Mouse (Mus musculus) lung, postnatal 25 days (tissue): ENCODE measurements around the gene Sh3d19.
A peak's percentile ranks its signal among the peaks of the same experiment; 100 is the strongest.
"Not testable (repeated sequence)": the region's sequence is repeated elsewhere in the genome, so short reads cannot be mapped to it uniquely, and the experiment has no call there.

Source experiments
- DNase-seq: peaks from one replicate; pipeline ENCODE4 v3.0.0; 2022; ENCODE audit warnings: low spot score

The Sh3d19 gene

DNA sequence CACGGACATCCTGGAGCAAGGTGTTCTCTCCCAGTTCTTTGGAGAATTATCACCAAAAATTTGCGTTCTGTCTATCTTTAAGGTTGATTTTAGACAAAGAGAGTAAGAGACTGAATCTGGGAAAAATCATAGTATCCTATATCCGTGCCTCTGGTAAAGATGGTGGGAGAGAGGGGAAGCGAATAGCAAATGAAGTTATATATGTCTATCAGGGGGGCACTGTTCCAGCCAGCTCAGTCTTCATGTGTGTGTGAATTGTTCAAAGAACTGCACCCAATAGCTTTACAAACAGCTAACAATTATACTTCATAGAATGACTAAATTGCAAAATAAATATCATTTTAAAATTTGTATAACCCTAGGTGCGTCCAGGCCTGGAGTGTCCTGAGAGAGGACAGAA is 123.0 kb downstream of the Sh3d19 start:
- no peak for DNase-seq

DNA sequence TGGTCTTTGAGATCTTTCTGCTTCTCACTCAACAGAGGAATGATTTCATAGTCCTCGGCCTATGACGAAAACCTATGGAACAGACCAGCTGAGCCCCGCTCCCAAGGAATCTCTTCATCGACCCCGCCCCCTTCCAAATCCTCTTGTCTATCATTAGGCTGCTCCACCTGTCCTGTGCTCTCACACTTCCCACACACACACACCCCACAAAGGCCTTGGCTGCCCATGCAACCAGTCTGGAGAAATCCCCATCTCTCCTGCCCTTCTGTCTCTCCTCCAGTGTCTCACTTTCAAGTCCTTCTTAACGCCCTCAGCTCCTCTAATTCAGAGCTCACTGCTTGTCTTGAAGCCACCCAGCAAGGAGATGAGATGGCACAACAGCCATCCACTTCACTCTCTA is 131.0 kb downstream of the Sh3d19 start:
- no peak for DNase-seq

DNA sequence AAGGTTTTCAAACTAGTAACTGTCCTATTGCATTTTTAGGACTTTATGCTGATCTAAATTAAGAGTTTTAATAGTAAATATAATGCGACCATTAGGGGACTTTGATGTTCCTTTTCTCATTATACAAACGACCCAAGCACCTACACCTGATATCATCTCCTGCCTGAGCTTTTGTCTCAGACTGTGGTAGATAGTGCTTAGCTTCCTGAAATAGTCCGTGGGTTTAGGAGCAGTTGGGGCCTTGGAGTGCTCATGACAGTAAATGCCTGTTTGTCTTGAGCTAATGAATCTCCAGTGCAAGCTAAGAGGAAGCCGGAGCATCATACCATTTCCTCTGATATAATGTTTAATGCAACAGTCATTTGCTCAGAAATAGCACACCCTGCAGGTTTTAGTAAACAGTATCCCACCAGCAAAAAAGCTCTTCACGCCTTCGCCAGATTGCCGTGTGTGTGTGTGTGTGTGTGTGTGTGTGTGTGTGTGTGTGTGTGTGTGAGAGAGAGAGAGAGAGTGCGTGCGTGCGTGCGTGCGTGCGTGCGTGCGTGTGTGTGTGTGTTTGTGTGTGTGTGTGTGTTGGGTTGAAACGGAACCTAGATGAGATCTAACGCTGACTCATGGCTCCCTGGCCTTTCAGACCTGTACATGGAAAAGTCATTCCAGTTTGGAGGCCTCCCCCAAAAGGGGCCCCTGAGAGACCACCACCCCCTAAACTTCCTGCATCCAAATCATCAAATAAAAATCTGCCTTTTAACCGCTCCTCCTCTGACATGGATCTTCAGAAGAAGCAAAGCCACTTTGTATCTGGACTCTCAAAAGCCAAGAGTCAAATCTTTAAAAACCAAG is 132.8 kb downstream of the Sh3d19 start:
- DNase-seq: no peak

DNA sequence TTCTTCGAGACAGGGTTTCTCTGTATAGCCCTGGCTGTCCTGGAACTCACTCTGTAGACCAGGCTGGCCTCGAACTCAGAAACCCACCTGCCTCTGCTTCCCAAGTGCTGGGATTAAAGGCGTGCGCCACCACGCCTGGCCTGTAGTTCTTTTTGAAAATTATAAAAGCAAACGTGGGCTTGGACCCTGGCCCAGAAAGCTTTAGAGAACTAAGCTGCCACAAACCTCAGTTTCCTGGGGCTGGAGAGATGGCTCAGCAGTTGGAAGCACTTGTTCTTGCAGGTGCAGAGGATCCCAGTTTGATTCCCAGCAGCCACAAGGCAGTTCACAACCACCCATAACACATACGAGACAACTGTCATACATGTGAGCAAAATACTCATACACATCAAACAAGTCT is 133.5 kb downstream of the Sh3d19 start:
- DNase-seq: not testable (repeated sequence)

DNA sequence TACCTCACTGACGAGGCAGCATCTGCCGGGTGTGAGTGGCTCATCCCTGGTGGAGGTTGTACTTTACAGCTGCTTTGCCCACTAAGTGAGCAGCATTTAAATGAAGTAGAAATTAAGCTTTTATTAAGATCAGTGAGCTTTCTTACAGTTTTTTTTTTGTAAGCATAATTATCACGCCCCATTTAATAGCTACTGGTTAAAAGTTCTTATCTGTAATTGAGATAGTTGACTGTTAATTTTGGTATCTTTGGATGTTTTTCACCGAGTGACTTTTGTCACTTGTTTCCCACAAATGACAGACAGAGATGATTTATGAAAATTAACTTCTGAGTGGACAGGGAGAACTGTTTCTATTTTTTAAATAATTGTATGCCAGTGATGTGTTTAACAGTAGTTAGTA is 134.0 kb downstream of the Sh3d19 start:
- DNase-seq: no peak

DNA sequence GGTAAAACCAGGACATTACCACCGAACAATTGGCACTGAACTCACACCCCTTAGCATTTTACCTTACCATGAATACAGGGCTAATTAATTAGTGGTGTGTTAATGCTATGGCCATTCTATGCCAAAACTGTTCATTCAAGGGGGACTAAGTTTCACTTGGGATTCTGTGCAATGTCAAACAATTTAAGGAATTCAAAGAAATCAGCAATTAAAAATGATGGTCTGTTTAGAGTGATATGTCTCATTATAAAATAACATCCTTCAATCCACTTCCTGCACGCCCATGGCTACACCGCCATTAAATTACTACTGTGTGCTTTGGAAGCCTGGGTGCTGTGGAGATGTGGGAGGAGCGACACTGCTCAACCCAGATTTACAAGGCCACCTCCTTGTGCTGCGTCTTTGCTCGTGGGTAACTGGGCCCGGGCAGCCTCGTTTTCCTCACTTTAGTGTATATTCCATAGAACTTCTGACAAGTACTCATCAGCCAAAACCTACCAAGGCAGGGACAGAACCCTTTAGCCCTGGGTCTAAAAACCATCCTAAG is 135.2 kb downstream of the Sh3d19 start:
- no peak for DNase-seq

DNA sequence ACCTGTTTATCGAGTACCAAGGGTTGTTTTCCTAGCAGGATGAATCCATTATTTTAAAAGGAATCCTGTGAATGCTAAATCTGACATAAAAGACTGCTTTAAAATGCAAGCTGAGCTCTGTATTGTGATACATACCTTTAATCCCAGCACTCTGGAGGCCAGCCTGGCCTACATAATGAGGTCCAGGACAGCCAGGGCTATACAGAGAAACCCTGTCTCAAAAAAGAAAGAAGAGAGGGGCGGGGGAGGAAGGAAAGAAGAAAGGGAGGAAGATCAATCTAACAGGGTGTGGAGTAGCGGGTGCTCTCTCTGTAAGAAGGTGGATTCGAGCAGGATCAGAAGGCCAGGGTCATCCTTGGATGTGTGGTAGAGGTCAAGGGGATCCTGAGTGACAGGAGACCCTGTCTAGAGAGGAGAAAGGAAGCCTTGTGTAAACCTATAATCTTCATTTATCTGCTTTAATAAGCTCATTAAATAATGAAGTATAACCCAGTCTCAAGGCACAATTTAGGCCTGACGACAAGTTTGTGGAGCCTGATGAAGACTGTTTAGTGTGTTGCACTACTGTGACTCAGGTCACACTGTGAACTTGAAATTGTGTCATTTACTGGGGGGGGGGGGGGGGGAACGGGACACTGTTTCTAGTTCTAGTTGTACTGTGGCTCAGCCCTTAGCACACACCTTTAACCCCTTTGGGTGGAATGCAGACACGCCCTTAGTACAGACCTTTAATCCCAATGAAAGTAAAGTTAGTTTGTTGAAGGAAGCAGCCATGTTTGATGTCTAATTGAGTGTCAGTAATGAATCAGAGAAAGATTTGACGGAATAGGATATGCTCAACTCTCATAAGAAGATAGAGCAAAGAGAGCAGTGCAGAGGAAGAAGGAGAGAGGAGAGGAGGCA is 137.0 kb downstream of the Sh3d19 start:
- DNase-seq: no peak

DNA sequence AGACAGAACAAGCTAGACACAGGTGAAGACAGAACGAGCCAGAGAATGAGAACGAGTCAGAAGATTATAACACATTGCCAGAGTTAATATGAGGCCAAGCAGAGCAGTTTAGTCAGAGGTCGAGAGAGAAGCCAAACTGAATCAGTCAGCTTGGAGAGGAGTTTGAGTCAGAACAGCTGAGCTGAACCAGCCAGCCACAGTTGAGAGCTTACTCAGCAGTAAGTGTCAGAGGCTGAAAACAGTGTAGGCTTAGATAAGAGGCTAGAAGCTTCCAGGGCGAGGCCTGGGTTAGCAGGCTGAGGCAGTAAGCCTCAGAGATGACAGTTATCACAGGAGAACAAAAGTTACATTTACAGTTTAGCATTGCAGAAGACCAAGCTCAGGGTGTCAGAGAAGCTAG is 137.7 kb downstream of the Sh3d19 start:
- no peak for DNase-seq

DNA sequence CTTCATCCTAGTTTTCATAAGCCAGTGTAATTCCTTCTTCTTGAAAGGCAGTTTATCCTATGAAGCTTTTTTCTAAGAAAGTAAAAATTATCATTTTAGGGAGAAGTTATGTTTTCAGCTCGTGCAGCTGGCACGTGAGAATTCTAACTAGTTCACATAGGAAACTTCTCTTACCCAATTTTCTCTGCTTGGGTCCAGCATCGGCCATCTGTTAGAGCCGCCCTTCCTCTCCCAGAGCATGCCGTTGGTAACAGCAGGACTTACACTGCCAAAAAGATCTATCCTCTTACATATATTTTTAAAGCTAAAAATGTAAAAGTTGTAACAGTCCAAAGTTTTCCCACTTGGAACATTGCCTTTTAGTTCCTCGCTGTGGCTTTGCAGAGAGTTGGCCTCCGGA is 138.2 kb downstream of the Sh3d19 start:
- no peak for DNase-seq

DNA sequence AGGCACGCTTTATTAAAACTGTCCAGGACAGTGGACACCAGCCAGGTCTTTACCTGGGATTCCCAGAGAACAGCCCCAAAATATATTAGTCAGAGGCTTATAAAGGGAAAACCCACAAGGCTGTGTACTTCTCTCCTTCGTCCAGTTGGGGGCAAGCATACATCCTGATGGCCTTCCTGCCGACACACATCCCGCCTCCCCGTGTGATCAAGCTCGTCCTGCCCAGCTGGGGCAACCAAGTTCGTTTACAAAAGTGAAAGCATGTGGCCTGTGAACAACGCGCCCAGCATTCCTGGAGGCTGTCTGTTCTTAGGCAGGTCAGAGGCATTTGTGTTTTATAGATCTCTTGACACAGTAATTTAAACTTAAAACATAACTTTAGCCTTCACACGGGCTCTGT is 139.2 kb downstream of the Sh3d19 start:
- DNase-seq: peak; percentile 54

DNA sequence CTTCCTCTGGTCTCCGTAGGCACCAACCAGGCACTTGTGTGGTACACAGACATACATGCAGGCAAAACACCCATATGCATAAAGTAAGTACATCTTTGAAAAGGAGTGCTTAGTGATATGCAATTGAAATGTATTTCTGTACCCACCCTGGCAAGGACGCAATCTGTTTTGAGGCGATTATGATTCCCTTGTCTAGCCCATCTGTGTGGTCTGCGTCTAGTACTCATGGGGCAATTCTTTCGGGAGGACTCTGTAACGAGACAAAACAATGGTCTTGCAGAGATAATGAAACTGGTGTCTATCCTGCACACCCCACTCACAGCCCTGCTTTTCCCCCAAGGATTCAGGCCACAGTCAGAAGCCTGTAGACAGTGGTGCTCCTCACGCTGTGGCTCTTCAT is 141.9 kb downstream of the Sh3d19 start:
- DNase-seq: no peak

DNA sequence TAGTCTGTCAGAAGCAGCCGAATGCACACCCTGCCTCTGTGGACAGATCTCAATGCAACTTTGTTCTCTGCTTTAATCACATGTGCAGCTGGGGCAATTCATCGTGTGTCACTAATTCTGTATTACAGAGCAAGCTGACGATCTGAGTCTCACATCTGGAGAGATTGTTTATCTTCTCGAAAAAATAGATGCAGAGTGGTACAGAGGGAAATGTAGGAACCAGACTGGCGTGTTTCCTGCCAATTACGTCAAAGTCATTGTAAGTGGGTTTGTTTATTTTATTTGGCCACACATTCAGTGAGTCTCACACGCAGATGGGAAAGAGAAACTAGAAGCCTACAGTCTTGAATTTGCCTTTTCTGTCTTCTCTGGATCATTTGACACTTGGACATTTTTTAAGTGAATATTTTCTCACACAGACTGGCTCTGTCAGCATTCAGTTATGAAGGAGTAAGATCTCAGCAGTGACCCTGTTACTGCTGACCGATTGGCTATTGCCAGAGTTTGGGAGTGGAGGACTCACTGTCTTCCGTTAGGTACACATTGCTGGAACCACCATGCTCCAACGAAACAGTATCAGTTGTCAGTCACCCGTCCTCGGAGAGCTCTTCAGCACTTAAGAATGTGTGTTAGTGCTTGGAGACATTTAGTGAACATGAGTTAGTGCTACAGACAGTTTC is 143.9 kb downstream of the Sh3d19 start:
- peak; percentile 76 for DNase-seq

DNA sequence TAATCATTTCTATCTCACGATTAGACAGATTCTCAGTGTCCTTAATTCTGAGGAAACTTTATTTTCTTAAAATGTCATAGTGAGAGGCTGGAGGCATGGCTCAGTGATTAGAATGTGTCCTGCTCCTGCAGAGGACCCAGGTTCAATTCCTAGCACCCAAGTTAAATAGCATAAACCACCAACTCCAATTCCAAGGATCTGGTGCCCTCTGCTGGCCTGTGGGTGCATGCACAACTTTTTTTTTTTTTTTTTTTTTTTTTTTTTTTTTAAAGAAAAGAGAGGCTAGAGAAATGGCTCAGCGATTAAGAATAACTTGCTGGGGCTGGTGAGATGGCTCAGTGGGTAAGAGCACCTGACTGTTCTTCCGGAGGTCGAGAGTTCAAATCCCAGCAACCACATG is 146.0 kb downstream of the Sh3d19 start:
- no peak for DNase-seq

DNA sequence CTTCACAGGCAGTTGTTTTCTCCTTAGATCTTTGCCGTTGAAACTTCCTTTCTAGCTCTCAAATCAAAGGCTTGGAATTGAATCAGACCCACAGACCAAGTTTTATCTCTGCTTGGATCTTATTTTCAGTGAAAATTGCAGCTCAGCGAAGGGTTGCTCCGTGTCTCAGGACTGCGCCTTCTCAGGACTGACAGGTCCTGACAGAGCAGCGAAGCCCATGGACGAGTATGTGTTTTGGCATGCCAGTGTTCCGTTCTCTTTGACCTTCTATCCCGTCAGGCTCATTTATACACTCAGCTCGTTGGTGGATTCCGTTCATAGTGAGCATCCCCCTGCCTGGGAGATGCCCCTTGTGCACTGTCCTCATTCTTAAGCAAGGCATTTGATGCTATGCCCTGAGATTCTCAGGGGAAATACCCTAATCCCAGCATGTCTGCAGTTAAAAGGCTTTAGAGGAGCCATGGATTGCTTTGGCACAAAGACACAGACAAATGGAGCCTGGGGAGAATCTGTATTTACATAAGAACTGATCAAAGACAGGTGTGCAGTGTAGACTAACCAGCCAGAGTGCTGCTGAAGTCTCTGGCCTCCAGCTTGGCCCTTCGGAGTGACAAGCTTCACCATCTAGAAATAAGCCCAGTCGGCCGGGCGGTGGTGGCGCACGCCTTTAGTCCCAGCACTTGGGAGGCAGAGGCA is 148.5 kb downstream of the Sh3d19 start:
- DNase-seq: no peak

DNA sequence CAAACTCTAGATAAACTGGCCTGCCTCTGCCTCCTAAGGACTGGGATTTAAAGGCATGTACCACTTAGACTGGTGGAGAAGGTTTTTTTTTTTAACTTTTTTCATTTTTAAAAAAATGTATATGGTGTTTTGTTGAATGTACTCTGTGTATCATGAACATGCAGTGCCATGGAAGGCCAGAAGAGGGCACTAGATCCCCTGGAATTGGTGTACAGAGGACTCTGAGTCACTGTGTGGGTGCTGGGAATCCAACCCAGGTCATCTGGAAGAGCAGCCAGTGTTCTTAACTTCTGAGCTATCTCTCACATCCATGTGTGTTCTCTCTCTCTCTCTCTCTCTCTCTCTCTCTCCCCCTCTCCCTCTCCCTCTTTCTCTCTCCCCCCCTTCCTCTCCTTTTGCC is 151.2 kb downstream of the Sh3d19 start:
- DNase-seq: no peak

DNA sequence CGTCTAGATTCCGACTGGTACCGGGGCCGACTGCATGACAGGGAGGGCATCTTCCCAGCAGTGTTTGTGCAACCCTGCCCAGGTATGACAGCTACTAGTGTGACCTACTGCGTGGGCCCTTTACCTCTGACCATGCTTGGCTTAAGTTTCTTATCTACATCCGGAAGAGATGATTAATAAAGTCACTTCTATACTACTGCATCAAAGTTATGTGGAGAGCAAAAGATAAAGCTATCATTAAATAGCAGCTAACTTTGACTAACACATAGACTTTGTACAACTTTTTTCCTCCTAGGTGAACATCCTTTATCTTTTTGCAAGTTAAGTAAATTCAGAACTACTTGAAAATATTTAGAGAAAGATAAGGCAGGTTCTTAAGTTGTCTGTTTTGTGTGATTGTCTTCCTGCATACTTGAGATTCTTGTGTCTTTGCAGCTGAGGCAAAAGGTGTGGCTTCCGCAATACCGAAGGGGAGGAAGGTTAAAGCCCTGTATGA is 152.4 kb downstream of the Sh3d19 start:
- DNase-seq: no peak

DNA sequence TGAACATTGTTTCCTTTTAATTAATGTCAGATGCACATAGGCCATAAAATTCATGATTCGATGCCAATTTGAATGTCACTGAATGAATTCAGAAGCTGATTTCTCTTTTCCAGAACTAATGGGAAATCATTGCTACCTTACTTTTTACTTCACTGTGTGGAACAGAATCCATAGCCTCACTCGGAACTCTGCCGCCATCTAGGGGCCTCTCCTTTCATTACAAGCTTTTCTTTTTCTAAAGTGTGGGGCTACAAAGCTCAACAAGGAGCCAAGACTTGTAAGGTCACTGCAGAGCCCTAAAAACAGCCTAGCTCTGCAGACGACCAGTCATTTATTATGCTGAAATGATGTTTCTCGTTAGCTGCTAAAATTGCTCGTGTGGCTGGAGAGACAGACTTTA is 158.8 kb downstream of the Sh3d19 start:
- peak; percentile 61 for DNase-seq

DNA sequence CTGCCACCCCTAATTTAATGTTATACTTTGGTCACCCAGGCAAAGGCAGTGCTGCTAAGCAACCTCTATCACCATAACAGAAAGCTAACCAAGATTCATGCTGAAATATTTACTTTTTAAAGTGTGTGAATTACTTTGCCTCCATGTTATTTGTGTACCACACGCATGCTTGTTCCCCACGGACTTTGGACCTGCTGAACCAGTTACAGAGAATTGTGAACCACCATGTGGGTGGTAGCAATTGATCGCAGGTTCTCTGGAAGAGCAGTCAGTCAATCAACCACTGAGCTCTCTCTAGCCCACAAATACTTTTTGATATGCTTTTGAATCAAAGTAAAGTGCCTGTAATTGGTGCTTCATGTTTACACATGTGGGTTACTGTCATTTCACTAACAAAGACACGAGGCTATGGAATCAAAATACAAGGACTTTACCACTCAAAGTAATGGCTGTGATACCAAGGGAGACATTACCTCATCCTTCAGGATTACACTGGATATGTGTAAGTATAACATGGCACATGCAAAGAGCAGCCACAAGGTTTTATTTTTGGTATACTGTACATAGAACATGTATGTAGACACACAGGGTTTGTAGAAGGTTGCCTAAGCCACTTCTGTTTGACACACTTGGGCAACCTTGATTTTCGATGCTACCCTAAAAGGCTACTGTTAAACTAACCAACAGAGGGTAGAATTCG is 164.2 kb downstream of the Sh3d19 start:
- no peak for DNase-seq

DNA sequence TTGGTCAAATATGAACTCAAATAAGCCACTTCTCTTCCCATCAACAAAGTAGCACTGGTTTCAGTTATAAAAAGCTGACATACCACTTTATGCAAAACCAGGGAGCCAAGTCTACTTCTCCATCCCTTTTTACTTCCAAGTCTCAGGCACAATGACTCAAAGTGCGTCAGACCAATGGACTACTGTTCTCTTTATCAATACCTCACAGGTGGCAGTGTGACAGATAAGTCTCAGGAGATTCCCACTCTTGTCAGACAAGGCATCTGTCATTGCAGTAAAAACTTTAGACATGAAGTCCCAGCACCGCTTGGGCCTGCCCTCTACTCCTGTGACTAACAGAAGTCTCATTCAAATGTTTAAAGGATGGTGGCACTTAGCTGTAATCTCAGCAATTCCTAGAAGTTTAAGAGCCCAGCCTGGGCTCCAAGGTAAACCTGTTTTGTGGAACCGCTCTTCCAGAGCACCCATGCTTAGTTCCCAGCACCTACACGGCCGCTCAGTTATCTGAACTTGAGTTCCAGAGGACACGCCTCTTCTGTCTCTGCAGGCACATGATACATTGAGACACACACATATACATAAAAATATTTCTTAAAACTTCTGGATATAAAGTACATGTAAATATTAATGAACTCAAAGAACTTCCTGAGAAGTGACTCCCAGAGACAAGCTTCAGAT is 165.1 kb downstream of the Sh3d19 start:
- DNase-seq: no peak

DNA sequence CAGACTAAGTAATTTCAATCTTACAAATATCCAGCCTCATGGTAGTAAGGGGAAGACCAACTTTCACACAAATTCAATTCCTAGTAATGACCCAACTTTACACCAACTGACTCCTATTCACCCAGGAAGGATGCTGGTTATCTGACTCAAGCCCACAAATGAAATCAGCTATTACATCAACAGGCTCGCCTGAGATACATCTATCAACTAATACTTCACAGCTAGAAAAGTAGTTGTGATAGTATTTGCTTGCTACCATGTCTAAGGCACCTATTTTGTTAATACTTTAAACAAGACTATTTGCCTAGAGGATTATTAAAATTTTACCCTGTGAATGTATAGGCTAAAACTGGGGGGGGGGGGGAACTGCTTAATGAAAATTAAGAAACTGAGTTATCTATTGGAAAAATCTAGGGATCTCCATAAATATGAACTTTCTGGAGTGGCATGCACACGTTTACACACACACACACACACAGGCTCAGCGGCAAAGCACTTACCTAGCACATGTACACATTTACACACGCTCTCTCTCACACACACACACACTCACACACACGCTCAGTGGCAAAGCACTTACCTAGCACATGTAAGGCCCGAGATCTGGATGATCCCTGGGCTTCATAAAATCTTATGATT is 166.1 kb downstream of the Sh3d19 start:
- DNase-seq: no peak
